Mouse (Mus musculus) kidney, adult 11 months (tissue): ENCODE data around the gene Vdac2.

Experiments used
- DNase-seq: peaks from one replicate; pipeline ENCODE4 v3.0.0; 2022

Gene Vdac2

DNA sequence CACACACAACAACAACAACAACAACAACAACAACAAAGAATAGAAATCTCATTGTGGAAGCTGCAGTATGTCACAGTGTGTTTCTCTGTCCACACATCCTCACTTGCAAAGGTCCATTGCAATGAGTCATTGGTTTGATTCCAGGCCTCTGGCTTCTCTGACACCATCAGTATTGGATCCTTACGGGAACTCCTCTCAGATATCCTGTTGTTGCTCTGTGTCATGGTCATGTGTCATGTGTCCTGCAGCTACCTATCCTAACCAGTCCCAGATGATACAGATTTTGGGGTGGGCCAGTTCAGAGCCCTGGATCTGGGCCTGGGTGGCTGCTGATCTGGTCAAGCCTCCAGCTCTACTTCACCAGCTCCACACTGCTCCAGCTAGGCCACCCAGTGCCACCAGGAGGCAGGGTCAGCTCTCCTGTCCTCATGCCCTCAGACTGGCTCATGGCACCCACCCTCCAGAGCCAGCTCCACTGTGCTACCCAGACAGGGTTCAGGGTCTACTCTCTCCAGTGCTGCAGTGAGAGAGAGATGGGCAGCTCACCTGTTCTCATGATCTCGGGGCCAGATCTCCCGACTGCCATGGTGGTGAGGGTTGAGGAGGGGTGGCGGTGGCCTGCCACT lies 4.0 kb upstream of the Vdac2 start:
- no peak for DNase-seq

GRCm38 (mm10) chr14:21822307-21822706 lies 2.7 kb upstream of the Vdac2 start:
- DNase-seq, result no peak

DNA sequence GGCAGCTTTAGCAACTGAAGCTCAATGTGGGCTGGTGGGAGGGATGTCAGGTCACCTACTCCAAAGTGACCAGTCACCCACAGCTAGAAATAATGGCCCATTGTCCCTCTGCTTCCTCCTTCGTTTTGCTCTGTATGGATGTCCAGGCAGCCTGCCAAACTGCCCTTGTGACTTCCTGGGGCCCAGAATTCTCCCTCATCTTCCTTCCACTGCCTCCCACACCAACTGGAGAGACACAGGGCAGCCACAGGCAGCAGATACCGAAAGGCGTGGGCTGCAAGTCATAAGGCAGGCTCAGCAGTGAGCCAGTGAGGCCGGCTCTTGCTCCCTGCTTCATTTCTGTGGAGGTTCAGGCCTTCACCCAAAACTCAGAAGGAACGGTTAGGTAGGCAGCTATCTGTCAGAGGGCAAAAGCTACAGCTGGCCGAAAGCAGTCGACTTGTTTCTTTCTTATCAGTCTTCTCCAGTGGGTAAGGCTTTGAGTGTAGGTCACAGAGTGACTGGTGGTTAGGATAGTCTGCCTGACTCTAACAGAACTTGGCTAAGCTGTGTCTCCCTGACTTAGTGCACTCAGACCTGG lies 2.2 kb upstream of the Vdac2 start:
- peak; percentile 83 for DNase-seq

DNA sequence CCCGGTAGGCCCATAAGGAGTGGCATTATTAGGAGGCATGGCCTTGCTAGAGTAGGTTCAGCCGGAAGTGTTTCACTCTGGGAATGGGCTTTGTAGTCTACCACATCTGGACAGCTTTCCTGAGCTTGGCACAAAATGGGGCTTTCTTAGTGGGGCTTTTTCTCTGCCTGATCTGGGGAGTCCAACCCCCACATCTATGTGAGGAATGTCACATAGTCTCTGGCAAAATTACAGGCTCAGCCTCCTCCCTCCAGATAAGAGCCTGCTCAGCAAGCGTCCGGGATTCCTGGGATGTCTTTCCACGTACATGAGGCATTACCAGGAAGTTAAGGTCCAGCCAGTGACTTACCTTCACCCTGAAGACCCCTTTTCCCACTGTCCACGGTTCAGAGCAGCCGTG lies 1.1 kb upstream of the Vdac2 start:
- no peak for DNase-seq

- DNase-seq, result no peak
These were observed 901 bp downstream of the Vdac2 start for GRCm38 (mm10) chr14:21825786-21826491.

DNA sequence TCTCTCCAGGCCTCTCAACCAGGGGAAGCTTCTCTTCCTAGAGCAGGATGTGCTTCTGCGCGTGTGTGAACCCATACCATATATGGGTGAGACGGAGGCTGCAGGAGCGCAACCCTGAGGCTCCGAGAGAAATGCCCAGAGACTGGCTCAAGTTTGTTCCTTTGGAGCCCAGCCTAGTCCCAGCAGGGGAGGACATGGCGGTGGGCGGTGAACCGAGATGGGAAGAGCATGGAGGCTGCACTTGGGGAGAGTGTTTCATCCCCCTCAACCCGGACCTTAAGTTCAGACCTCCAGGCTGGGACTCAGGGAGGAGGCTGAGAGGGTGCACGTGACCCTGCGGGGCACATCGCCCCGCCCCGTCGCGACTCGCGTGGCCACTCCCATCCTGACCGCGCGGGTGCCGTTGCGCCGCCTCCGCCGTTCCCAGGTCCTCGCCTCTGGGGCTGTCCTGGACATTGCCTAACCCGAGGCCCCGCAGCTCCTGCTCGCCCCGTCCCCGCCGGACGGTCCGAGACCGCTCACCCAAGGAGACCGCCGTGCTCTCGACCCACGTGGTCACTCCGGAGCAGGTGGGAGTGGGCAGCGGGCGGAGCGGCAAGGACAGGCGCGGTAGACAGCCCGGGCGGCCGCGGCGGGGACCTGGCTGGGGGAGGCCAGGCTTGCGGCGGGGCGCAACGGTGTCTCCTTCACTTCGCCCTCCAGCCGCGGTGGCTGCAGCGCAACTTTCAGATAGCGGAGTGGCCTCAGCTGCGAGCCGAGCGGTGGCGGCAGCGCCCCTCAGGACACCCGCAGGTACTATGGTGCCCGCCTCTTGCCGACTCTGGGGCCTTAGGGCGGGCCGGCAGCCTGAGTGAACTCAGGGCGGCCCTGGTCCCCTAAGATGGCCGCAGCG lies 6.1 kb downstream of the Vdac2 start:
- DNase-seq, result peak; percentile 96

- DNase-seq, result peak; percentile 50
These were observed 6.9 kb downstream of the Vdac2 start for GRCm38 (mm10) chr14:21831830-21832403.

GRCm38 (mm10) chr14:21838336-21839017 lies 13.4 kb downstream of the Vdac2 start:
- no peak for DNase-seq

GRCm38 (mm10) chr14:21841819-21842592 lies 17.0 kb downstream of the Vdac2 start:
- DNase-seq, result no peak

DNA sequence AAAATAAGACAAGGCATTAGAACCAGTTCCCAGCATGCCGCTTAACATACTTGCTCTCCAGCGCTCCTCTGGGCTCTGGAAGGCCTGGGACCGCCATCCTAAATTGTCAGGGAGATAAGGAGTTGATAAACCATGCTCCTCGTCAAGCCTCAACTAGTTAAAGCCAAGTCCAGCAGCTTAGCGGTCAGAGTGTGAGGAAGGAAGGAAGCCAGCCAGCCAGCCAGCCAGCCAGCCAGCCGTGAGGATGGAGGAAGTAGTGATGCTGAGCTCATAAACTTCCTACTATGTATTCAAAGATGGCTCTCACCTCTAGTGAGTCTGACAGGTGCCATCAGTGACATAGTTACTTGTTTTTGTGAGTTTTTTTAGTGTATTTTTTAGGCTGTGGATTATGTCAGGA lies 18.2 kb downstream of the Vdac2 start:
- DNase-seq, result no peak

DNA sequence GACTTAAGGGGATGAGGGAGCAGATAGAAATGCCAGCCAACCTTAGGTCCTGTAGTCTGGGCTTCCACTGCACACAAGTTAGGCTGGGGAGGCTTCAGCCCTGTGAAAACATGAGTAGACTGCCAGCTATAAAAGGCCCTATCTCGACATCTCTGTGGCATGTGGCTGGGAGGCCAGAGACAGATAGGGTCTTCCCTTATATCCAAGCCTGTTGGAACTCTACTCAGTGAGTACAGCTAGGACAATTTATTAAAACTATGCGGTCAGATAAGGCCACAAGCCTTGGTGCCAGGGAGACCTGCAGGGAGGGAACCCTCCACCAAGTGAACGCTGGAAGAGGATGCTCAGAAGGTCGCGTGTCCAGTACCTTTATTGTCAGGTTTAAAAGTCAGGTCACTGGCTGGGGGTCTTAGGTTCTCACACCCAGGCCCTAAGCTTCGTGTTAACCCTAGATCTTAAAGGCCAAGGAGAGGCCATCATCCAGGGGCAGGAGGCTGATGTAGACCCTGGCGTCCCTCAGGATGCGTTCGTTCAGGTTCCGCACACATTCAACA lies 21.9 kb downstream of the Vdac2 start:
- no peak for DNase-seq

- peak; percentile 36 for DNase-seq
These were observed 22.5 kb downstream of the Vdac2 start for GRCm38 (mm10) chr14:21847381-21848165.

DNA sequence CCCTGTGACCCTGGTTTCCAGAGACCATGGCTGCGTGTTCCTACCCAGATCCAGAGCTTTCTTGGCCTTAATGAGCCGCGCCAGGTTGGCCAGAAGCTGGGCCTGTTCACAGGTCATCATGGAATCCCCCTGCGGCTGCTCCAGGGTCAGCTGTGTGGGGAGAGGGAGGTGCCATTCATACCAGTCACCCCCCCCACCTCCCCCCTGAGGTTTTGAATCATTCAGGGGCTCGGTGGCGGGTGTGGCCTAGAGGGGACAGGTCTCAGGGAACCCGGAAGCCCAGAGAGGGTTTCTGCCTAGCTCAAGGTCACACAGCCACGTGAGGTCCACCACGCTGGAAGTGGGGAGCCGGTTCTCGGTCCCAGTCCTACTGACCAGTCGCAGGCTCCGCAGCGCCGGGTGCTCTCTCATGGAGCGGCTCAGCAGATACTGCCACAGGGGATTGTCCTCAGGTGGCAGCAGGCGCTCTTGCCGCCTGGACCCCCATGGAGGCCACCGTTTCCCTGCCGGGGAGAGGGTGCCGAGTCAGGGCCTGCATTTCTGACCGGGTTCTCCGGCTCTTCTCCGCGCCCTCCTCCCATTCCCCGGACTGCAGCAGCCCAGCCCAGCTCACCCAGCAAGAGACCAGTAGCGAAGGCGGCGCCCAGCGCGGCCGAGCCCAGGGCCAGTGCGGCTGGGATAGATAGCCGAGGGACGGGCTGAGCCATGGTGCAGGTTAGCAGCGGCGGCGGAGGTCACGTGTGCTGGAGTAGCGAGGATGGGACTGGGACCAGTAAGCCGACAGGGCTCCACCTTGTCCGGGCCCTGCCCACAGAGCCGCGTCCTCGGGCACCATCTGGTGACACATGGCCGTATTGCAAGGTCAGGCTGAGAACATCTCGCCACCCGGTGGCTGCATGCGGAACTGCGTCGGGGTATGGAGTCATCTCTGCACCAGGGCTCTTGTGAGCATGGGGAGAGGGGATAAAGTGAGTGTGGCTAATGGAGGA lies 23.4 kb downstream of the Vdac2 start, which contains the start of gene Comtd1:
TSS of gene Comtd1 (minus strand) at position 812 of the 989 bp plus-strand sequence.
- peak; percentile 91 for DNase-seq

DNA sequence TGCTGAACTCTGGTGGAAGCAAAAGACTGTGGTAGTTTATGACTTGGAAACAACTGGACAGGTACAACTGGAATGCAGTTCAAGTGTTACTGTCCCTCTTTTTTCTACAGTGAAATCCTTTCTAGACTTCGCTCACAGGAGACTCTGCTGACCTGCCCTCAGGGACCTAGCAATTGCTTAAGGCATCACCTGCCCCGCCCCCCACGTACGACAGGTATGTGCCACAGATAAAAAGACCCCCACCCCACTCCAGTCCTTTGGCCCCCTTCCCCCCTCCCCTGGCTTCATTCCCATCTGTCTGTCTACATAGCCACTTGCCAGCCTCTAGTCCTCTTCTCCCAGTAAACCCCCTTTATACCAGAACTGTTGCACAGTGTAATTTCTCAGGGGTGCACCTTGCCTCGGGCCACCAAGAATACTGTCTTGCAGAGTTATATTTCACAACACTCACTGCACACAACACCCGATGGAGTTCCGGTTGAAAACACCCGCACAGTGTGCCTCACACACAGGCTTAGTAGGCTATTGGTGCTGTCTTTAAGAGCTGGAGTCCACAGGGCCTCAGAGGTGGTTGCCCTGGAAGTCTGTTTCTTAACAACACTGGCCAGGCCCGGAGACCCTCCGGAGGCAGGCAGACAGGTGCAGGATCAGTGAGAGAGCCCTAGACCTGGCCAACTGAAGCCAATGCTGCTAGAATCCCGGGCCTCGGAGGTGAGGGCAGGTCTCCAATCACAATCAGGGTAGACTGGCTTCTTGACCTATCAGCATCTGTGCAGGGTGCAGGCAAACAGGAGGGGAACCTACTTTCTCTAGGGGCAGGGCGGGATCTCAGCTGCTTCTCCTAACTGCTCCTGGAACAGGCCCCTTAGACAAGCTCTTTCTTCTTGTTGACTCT lies 24.7 kb downstream of the Vdac2 start:
- DNase-seq, result no peak

GRCm38 (mm10) chr14:21850419-21851127 lies 25.5 kb downstream of the Vdac2 start:
- DNase-seq, result no peak

- no peak for DNase-seq
These were observed 27.2 kb downstream of the Vdac2 start for GRCm38 (mm10) chr14:21851996-21852791.
